Comparison of ENCODE assay signal across 24 mouse cellular contexts in genomic region chr2:128032111-128032510, GRCm38 (mm10).
DNase-seq lines count a peak whose midpoint lies in the region; ATAC-seq lines count a peak whose summit lies in the region.
"Had no signal": no experiment of that assay in that cellular context is flagged by ENCODE, and none has a peak within 500 bp of the region (broad histone marks: within the 10 kb centered on the region; RNA-seq: fewer than 3 reads in every experiment).

No protein-coding gene starts in this region.

- H3K4me1 ChIP-seq in midbrain, embryonic 14.5 days (ENCODE audit: control insufficient read depth, insufficient read depth, low read length) = no peaks in the 10 kb centered on the region; the same call in 1 of the 2 replicates
- H3K4me1 ChIP-seq in midbrain, embryonic 13.5 days (replicated peaks) = 0 out of 2 replicates have a peak, but pooled peaks cover 3% of the 10 kb centered on the region
- H3K4me1 ChIP-seq: embryonic facial prominence, embryonic 13.5 days; heart, embryonic 10.5 days; limb, embryonic 15.5 days had no signal

- no peak overlapping the region for H3K9ac ChIP-seq in midbrain, embryonic 14.5 days (replicated peaks; ENCODE audit: low read length)
- no peak overlapping the region for H3K9ac ChIP-seq in midbrain, embryonic 13.5 days (replicated peaks)
- H3K9ac ChIP-seq: embryonic facial prominence, embryonic 13.5 days; hindbrain, embryonic 13.5 days; limb, embryonic 15.5 days had no signal

- no peak overlapping the region for H3K4me3 ChIP-seq in midbrain, embryonic 14.5 days (replicated peaks; ENCODE audit: low read depth, low read length)
- no peak overlapping the region for H3K4me3 ChIP-seq in midbrain, embryonic 13.5 days (replicated peaks)
- H3K4me3 ChIP-seq: embryonic facial prominence, embryonic 13.5 days; heart, embryonic 10.5 days; hindbrain, embryonic 13.5 days; limb, embryonic 15.5 days had no signal

- no peaks in the 10 kb centered on the region for H3K9me3 ChIP-seq in midbrain, embryonic 14.5 days (ENCODE audit: control insufficient read depth, low read length)
- H3K9me3 ChIP-seq in midbrain, embryonic 13.5 days = no peaks in the 10 kb centered on the region
- H3K9me3 ChIP-seq: embryonic facial prominence, embryonic 13.5 days; heart, embryonic 10.5 days; hindbrain, embryonic 13.5 days; limb, embryonic 15.5 days had no signal

- no peak for ATAC-seq in midbrain, embryonic 14.5 days (ENCODE audit: low FRiP score, low TSS enrichment)
- no peak for ATAC-seq in midbrain, embryonic 13.5 days
- ATAC-seq: forebrain, embryonic 16.5 days; midbrain, embryonic 16.5 days had no signal

- no peaks in the 10 kb centered on the region for H3K36me3 ChIP-seq in midbrain, embryonic 14.5 days (ENCODE audit: control insufficient read depth, insufficient read depth, low read length)
- H3K36me3 ChIP-seq in midbrain, embryonic 13.5 days = no peaks in the 10 kb centered on the region
- H3K36me3 ChIP-seq: embryonic facial prominence, embryonic 13.5 days; heart, embryonic 10.5 days; hindbrain, embryonic 13.5 days; limb, embryonic 15.5 days had no signal

- WGBS in midbrain, embryonic 14.5 days = 13% methylated on average over 4 of the region's 4 CpGs
- WGBS in midbrain, embryonic 13.5 days = 17% methylated on average over 4 of the region's 4 CpGs

- H3K27ac ChIP-seq in midbrain, embryonic 14.5 days (replicated peaks; ENCODE audit: low read depth, low read length) = no peak overlapping the region
- no peak overlapping the region for H3K27ac ChIP-seq in midbrain, embryonic 13.5 days
- H3K27ac ChIP-seq: embryonic facial prominence, embryonic 13.5 days; heart, embryonic 10.5 days; hindbrain, embryonic 13.5 days; limb, embryonic 15.5 days had no signal

- no peak overlapping the region for H3K4me2 ChIP-seq in midbrain, embryonic 14.5 days (ENCODE audit: low read length)
- no peak overlapping the region for H3K4me2 ChIP-seq in midbrain, embryonic 13.5 days (replicated peaks)
- H3K4me2 ChIP-seq: embryonic facial prominence, embryonic 13.5 days; hindbrain, embryonic 13.5 days; limb, embryonic 15.5 days had no signal

- no peaks in the 10 kb centered on the region for H3K27me3 ChIP-seq in midbrain, embryonic 14.5 days (ENCODE audit: control insufficient read depth, insufficient read depth, low read length)
- no peaks in the 10 kb centered on the region for H3K27me3 ChIP-seq in midbrain, embryonic 13.5 days
- H3K27me3 ChIP-seq: embryonic facial prominence, embryonic 13.5 days; hindbrain, embryonic 13.5 days; limb, embryonic 15.5 days had no signal

- DNase-seq in midbrain, embryonic 14.5 days = peak; percentile 5
- DNase-seq in adrenal gland, adult 8-10 months = peak; percentile 69
- peak; percentile 76 for DNase-seq in embryo, embryonic 10.5 days (ENCODE audit: low spot score)
- peak; percentile 15 for DNase-seq in skeletal muscle tissue, adult 2 months (ENCODE audit: low read depth, low spot score)
- no peak for DNase-seq in kidney, postnatal 25 days
- DNase-seq in layer of hippocampus, adult 11-12 months (ENCODE audit: low spot score) = no peak
- no peak for DNase-seq in lung, postnatal 25 days (ENCODE audit: low spot score)
- DNase-seq: cerebellum, adult 11 months; cerebellum, postnatal 25 days; gastrocnemius, postnatal 36 days; heart, postnatal 10 days; kidney, adult 11 months; kidney, postnatal 36 days; lung, adult 2 months; lung, postnatal 4 days; right cerebral cortex, postnatal 25 days; thymus, postnatal 14 days had no signal

Comparison
In these comparisons a context has a peak if more than half of its experiments do, and no peak if none do; other contexts are left out.
1. DNase-seq: peak in midbrain, embryonic 14.5 days (single experiment), adrenal gland, adult 8-10 months (single experiment), embryo, embryonic 10.5 days (single experiment) and skeletal muscle tissue, adult 2 months (single experiment); none in kidney, postnatal 25 days (0 of 2), layer of hippocampus, adult 11-12 months (single experiment) and lung, postnatal 25 days (single experiment).